Mouse (Mus musculus): ENCODE data around the gene Sfxn5.

Sfxn5 gene

DNA sequence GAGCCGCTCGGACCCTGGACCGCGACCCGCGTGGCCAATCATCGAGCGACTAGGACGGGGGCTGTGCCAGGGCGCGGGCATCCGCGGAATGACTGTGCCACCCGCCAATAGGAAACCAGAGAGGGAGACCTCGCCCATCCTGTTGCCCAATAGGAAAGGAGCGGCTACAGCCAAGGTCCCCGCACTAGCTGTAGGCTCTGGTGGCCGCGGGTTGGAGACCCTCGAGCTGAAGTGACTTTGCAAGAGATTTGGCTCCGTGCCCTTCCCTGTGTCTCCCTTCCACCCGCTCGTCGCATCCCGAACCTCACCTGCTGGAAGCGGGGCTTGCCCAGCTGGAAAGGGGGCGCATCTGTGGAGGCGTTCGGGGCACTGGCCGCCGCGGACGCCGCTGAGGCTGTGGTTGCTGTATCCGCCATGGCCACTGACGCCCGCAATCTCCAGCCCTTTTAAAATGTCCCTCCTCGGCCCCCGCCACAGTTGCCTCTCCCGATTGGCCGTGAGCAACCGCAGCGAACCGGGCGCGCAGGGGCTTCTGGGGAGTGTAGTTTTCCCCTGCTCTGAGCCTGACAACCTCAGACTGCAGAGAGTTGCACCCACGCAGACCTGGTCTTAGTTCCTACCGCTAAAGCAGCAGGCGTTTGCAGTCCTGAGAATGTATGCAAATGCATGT, at the start of gene Sfxn5:
Gene Sfxn5, minus strand, starts transcription at position 423 of the 670 bp plus-strand sequence.
- peak; percentile 98 to 99 for DNase-seq (ENCODE audit: low spot score in 2 of 2)

DNA sequence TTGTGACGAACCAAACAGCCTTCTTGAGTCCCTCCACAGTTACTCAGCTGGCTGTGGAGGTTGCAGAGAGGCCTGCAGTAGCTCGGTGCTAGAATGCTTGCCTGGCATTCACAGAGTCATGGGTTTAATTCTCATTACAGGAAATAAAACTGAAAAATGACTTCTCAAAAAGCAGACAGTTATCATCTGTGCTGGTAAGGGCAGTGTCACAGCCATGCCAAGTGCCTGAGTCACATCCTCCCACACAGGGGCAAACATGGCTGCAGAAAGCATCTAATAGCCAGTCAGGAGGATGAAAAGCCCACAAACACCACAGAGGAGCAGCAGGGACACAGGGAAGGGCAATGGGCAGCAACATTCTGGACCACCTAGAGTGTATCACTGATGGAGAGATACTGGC, 49.6 kb upstream of the Sfxn5 start:
- DNase-seq (ENCODE audit: low spot score in 2 of 2): no peak

DNA sequence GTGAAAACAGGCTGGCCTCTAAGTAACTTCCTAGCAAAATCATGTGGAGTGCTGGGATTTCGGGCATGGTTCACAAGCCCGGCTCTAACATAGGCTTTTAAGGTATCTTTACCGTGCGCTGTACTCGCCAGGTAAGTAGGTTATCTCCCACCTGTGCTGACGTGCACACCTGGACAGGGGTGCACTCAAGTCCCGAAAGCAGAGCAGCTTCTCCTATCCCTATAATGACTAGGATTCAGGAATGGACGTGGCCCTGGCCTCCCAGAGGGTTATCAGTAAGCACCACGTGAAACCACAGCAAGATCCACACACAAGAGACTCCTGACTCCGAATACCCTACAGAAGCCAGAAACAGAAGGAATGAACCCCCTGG, 48.4 kb upstream of the Sfxn5 start:
- DNase-seq (ENCODE audit: low spot score in 2 of 2): no peak

DNA sequence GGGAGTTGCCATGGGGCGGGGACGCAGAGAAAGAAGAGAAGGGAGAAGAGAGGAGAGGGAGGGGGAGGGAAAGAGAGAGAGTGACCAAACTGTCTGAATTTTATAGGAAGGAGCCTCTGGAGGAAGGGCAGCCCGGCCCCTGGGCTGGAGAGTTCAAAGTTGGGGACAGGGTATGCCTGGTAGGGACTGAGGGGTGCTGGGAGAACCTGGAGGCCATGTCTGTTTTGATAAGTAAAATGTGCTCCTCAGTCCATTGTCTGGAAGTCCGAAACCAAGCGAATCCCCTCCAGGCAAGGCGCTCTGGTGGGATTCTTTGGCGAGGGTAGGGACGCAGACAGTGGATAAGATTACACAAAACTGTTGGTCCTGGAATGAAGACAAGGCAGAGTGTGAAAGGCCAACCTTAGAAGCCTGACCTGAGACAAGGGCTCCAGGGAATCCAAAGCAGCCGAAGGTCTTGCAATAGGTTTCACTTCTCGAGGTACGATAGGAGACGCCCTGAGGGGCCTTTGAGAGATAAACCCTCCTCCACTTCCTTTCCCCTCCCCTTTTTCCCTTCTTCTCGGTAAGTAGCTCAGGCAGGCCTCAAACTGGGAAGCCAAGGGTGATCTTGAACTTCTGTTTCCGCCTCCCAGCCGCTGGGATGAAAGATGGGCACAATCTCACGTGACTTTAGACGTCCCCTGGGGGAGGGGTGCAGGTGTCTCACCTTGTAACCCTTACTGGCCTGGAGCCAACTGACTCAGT, 47.9 kb upstream of the Sfxn5 start:
- DNase-seq (ENCODE audit: low spot score in 2 of 2): no peak

DNA sequence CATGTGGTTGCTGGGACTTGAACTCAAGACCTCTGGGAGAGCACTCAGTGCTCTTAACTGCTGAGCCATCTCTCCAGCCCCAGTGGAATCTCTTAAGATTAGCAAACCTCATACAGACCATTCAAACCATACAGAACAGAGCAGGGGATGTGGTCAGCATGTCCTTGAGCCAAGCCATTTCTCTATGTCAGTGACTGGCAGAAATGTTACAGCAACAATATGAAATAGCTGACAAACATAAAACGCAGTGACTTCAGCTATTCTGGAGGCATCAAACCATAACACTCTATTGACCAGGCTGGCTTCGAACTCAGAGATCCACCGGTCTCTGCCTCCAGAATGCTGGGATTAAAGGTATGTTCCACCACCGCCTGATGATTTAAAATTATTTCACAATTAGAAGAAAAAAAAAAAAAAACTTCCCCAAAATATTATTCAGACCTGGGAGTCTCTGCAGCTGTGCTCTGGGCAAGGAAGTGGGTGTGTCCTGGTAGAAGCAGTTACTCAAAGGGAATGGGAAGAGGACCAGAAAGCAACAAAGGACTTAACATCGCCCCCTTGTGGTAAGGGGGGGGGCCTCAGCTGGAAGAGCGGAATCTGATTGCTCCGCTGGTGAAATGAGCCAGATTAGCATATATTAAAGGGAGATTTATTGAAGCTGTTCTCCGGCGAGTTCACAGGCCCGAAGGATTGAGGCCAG, 47.1 kb upstream of the Sfxn5 start:
- DNase-seq (ENCODE audit: low spot score in 2 of 2): peak; percentile 80 to 82

DNA sequence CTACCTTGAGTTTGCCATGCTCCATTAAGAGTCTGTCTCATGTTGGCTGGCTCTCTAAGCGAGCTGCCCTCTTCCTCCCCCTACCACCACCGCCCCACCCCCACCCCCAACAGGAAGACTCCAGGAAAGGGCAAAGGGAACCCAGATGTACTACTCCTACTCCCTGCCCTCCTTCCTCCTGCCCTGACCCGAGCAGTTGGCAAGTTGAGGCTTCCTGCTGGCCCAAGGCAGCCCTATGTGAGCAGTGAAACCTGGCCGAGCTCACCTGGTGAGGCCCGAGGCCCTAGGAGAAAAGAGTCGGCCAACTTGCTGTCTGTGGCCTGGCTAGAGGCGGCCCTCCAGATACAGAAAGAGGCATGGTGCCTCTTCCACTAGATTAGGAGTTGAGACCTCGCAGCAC, 45.4 kb upstream of the Sfxn5 start:
- no peak for DNase-seq (ENCODE audit: low spot score in 2 of 2)

DNA sequence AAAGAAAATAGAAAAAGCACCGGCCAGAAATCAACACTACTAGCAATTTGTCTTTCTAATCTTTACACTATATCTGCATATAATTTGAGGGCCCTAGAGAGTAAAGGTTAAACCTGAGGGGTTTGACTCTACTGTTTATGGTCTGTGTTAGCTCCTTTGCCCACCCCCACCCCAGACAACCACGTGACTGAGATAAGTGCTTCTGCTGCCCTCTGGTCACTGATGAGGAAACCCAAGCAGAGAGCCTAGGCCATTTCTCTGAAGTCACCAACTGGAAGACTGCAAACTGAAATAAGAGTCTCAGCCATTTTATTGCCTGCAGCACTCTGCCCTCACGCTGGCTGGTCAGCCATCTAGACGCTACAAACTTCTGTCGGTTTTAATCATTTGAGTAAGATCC, 44.7 kb upstream of the Sfxn5 start:
- DNase-seq (ENCODE audit: low spot score in 2 of 2): no peak

DNA sequence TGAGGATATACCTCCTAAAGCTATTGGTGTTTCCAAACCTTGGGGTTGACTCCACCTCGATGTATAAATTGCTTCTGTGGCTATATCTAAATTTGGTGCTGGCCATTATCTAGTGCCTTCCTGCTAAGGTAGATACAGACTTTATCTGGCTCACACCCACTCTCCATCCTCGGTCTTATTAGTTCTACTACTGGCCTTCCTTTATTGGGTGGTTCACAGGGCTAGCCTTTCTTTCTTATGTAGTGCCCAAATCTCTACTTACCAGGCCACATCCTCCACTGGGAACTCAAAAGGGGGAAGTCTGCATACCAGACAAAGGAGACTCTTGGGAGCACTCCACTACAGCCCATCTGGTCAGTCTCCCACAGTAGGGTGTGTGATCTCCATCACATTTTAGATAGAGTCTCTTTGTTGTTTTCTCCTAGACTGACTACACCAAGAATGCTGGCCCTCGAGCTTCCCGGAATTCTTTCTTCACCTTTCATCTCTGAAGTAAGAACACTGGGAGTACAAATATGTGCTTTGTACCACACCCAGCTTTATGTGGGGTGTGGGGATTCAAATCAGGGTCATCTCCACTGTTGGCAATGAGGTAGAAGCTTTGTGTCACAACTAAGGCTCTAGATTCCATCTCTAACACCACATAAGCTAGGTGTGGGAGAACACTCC, 44.0 kb upstream of the Sfxn5 start:
- no peak for DNase-seq (ENCODE audit: low spot score in 2 of 2)

DNA sequence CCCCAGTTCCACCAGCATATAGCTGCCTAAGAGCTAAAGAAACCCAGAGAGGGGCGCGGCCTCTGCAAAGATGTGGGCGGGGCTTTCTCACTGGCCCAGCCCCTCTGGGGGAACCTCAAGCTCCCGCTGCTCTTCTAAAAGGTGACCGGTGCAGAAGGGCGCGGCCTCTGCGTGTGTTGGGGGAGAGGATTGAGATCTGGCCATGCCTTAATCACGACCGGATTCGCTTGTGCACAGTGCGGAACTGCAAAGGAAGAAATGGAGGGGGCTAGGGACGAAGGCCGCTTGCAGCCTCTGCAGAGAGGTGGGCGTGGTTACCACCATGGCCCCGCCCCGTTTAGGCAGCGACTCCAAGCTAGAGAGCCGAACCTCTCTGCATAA, 41.5 kb upstream of the Sfxn5 start:
- peak; percentile 97 for DNase-seq (ENCODE audit: low spot score in 2 of 2)

DNA sequence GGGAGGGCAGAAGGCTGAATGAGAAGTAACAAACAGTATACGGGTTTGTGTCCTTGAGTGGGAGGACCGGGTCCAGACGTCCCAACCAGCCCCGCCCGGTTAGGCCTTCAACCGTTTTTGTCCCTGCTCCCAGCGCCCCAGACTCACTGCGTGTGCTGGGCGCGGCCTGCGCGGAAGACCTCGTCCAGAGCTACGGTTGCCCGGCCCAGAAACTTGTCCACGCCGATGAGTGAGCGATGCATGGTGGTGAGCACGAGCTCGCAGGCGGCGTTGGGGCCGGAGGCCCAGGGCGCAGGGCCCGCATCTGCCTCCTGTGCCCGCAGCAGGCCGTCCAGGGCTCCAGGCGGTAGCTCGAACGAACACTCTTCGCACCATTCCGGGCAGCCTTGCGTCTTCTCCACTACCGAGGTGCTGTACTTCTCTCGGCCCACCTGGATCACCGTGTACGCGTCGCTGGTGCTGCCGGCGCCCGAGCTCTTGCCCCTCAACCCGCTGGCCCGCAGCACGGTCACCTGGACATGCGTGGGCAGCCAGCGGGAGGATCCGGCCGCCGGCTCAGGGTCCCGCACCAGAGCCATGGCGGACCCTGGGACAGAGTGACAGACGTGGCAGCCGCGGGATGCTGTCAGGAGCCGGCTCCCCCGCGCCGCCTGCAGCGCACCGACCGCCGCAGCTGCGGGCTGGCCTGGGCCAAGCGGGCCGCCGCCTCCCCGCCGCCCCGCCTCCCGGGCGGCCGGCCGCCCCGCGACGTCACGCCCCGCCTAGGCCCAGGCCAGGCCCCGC, 40.9 kb upstream of the Sfxn5 start, which contains the start of gene Rab11fip5:
Gene Rab11fip5, minus strand, starts transcription at position 684 of the 783 bp plus-strand sequence.
- DNase-seq (ENCODE audit: low spot score in 2 of 2): peak; percentile 49 to 58

DNA sequence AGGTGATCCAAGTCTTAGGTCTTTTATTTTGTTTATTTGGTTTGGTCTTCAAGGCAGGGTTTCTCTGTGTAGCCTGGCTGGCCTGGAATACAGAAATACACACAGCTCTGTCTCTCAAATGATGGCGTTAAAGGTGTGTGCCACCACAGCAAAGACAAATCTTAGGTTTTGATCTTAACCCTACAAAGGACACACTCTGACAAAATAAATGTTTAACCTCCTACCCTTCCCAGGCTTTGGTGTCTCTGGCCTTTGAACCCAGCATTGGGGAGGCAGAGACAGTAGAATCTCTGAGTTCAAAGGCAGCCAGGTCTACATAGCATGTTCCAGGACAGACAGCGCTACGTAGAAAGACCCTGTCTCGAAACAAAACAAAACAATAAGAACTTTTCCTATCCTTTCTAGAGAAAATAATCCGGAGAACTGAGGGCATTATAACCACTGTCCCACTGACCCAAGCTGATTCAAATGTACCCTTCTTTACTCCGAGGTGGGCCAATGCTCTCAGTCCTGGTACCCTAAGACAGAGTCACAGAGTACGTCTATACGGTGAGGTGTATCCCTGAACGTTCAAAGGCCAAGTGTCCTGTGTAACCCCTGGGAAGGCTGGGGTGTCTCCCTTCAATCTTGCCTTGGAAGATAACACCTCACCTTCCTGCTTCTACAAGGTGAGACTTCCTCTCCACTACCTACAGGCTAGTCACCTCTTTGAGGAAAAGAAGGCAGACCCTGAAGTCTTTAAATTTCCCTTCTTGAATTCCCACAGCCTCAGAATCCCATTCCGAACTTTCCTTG, 40.0 kb upstream of the Sfxn5 start:
- DNase-seq (ENCODE audit: low spot score in 2 of 2): no peak

DNA sequence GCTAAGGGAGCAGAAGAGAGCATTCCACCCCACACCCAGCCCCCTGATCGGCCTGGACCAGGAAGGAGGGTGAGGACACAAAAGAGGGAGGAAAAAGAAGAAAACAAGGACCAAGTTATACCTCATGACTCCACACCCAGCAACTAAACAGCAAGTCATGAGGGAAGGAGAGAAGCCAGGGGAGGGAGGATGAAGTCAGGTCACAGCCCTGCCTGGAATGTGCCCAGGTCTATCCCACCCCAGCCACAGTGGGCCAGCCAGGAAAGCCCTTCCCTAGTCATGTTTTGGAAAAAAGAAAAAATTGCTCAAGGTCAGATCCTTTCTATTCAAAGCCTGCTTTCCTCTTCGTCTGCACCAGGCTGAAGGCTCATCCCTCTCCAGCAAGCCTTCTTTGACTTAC, 39.3 kb upstream of the Sfxn5 start:
- no peak for DNase-seq (ENCODE audit: low spot score in 2 of 2)

DNA sequence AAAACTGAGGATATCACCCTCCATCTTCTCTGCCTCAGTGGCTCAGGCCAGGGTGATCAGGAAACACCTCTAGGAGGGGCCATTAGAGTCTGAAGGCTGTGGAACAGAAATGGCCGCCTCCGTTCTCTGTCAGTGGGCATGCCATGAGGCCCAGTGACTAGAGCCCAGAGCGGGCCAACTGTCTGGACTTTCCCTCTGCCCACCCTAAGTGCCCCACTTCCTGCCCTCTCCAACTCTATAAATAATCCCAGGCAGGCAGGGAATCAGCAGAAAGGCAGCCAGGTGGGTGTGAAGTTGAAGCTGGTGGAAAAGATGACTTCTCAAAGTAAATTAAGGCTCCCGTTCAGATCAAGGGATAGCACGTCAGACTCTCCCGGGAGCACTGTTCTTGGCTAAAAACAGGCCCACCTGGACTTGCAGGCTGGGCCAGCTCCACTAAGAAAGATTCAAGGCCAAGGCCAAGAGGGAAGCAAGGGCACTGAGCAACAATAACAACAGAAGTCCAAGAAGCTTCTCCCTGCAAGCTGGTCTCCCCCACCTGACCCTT, 38.7 kb upstream of the Sfxn5 start:
- no peak for DNase-seq (ENCODE audit: low spot score in 2 of 2)

DNA sequence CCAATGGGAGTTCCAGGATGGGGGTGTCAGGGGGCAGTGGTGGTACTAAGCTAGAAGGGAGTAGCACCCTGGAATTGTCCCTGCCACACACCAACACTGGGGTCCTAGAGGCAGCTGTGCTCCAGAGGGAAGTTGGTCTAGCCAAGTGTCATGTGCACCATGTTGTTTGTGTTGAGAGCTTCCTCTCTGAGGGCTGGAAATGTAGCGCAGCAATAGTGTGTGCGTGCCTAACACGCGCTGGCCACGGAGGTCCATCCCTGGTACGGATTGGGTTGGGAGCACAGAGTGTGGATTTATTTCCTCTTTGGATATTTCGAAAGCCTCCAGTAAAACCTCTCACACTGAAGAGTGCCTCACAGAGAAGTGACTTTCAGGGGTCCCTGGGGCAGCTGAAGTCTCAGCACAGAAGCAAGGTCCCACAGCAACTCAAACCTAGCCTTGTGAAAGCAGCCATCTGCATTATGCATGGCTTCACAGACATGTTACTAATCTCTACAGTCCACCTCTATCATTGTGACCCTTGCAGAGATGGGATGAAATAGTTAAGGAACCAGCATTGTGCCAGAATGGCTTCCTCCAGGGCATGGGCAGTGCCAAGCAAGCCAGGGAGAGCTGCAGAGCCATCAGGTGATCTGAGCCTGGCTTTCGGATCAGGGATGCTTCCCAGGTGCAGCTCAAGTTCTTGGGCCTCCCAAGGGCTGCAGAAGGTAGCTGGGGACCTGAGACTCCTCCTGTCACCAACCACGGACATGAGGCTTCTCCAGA, 37.6 kb upstream of the Sfxn5 start:
- no peak for DNase-seq (ENCODE audit: low spot score in 2 of 2)

DNA sequence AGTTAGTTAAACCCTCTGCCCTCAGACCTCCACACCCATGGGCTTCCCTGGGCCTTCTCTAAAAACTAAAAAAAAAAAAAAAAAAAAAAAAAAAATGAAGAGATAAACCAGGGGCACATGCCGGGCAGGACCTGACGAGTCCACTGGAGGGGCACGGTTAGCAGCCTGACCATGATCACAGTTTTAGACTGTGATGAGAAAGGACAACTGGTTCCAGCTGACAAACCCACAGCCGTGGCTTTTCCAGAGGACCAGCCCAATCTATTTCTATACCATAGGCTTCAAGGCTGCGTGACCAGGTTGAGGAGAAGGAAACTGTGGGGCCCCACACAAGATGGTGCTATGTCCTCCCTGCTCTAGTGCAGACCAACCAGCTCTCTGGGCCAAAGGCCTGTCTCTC, 36.8 kb upstream of the Sfxn5 start:
- no peak for DNase-seq (ENCODE audit: low spot score in 2 of 2)

DNA sequence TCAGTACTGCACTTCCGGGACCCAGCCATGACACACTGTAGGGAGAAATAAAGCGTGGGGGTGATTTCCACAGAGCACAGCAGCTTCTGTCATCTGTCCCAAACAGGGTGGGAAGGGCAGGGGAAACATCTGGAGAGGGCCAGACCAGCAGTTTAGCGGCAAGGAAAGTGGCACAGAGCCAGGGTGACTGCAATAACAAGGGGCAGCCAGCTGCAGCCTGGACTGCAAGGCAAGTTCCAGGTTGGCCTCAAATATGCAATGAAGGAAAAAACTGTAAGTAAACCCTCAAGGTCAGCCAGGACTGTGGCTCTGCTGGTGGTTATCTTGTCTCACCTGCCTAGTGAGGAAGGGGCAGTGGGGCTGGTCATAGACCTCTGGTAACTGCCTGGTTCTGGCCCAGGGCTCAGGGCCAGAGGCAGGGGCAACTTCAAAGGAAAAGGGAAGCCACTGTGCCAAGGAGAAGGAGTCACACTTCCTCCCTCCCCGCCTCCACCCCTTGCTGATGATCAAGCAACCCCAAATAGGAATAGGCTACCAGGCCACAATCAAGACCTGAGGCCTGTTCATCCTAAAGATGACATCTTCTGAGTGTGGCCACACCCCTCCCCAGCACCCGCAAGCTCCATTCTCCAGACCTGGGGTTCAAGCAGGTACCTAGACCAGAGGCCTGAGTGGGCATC, 36.1 kb upstream of the Sfxn5 start:
- peak; percentile 63 to 70 for DNase-seq (ENCODE audit: low spot score in 2 of 2)

DNA sequence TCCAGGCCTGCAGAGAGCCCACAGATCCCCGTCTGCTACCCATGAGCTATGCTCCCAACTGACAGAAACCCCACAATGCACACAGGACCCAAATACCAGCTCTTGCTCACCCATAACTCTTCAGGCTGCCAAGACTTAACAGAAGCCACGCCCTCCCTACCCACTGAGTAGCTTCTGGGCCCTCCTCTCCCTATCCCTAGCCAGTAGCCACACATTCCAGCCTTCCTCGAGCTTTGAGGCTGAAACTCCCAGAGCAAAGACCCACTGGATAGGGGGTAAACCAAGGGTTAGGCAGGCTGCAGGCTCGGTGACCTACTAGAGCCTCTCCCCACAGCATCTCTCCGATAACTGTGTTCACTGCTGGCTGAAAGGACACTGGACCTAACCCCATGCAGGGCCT, 35.5 kb upstream of the Sfxn5 start:
- no peak for DNase-seq (ENCODE audit: low spot score in 2 of 2)

DNA sequence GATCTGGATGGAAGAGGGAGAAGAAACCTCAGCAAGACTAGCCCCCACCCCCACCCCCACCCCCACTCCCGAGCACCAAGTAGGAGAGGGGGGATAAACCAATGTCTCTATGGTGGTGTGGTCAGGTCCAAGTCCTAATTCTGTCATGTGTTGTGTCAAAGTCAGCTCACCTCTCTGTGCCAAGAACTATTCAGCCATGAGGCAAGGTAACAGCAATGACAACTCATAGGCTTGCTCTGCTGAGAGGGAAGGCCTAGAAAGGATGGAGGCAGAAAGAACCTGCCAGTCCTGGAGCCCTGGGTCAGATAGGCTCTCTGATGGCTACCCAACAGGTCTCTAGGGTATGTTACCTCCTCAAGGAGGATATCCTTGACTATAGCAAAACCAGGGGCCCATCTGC, 34.9 kb upstream of the Sfxn5 start:
- no peak for DNase-seq (ENCODE audit: low spot score in 2 of 2)

DNA sequence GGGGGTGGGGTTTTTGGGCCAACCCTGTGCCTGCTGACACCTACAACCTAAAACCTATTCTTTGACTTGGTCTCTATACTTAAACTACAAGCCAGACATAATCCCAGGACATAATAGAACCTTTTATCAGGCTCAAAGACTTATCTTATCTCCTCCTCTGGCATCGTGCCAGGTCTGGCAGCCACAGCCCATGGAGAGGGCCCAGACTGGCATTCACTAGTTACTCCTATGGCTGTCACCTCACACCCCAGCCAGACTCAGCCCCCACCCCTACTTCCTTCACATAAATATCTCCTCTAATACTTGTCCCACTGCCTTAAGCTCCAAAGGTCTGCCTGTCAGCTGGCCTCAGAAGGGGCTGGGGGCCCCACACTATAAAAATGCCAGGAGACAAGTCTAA, 33.2 kb upstream of the Sfxn5 start:
- DNase-seq (ENCODE audit: low spot score in 2 of 2): no peak

Data from right cerebral cortex, postnatal 10 days (tissue).